Mouse (Mus musculus) embryonic fibroblast, embryonic 13.5 days (primary cell): Measurements from ENCODE around the gene Ms4a2.

Source experiments
- CTCF ChIP-seq: IDR thresholded peaks from 2 replicates; pipeline ENCODE4 v1.5.1; 2011; ENCODE audit warnings: mild to moderate bottlenecking, control low read depth, low read length, moderate library complexity, borderline replicate concordance; ENCODE audit not compliant: insufficient read depth
- POLR2A ChIP-seq: IDR thresholded peaks from 2 replicates; pipeline ENCODE4 v1.6.1; 2011; ENCODE audit warnings: low read depth, mild to moderate bottlenecking, control low read depth, low read length, moderate library complexity

DNA sequence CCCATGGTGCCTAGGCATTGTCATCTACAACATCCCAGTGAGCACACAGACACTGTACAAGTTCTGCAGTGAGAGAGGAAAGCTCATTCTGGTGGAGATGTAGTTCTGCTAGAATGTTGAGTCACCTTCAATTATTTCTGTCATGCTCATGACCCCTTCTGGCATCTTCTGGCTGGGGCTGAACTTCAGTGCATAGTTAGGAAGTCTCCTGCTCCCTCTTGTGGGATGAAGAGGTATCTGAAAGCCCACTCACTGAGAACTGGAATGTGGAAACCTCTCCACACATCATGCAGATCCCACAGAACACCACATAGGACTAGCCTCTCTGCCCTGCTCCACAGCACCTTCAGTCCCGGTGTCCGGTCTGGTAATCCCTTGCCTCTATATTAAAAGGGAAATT, 21.5 kb downstream of the Ms4a2 start:
- TF ChIP-seq CTCF = 0 out of 2 replicates have a peak, but pooled peaks have one; percentile 36
- no peak for TF ChIP-seq POLR2A
